Mouse (Mus musculus) natural killer cell, adult 2 months (primary cell): ENCODE results near the gene Arhgef25.
"Not testable (repeated sequence)": the region's sequence is repeated elsewhere in the genome, so short reads cannot be mapped to it uniquely, and the experiment has no call there.

Experiments
- DNase-seq, 2 experiments: peaks; one replicate each; pipeline ENCODE4 v3.0.0; 2022; ENCODE audit warnings: low spot score in 2 of 2

Gene Arhgef25

GRCm38 (mm10) chr10:127141500-127141899, 48.4 kb downstream of the Arhgef25 start:
- DNase-seq, result peak; percentile 83 to 91

- peak; percentile 32 to 63 for DNase-seq
Measured at GRCm38 (mm10) chr10:127140971-127141370, 48.9 kb downstream of the Arhgef25 start.

- DNase-seq, result no peak
Measured at GRCm38 (mm10) chr10:127138328-127139141, 51.3 kb downstream of the Arhgef25 start.

GRCm38 (mm10) chr10:127137896-127138295, 52.0 kb downstream of the Arhgef25 start:
- no peak for DNase-seq

- DNase-seq, result peak; percentile 81 to 86
Measured at GRCm38 (mm10) chr10:127136510-127136909, 53.4 kb downstream of the Arhgef25 start.

GRCm38 (mm10) chr10:127135118-127135836, 54.6 kb downstream of the Arhgef25 start:
- peak; percentile 48 to 58 for DNase-seq

- DNase-seq, result not testable (repeated sequence)
Measured at GRCm38 (mm10) chr10:127134394-127135035, 55.4 kb downstream of the Arhgef25 start.
